Mouse (Mus musculus) kidney, adult 2 months (tissue): ENCODE measurements around the gene Slc13a4. TPM values are rescaled to one million over a fixed set of nuclear protein-coding genes. Genes with fewer than 3 reads are reported as not detected.

Experiments used
- DNase-seq: peaks from one replicate; pipeline ENCODE4 v3.0.0; 2021
- H3K27ac ChIP-seq: fragments of 200-500 bp; 2 replicates; pipeline ENCODE4 v1.5.1; 2012; ENCODE audit warnings: low read depth, low read length, control low read depth, inconsistent platforms; ENCODE audit not compliant: insufficient read depth
- H3K27me3 ChIP-seq: fragments of 200-500 bp; replicated peaks from 2 replicates; pipeline ENCODE4 v1.6.1; 2012; ENCODE audit warnings: mild to moderate bottlenecking, moderate library complexity, low read length, inconsistent platforms; ENCODE audit not compliant: control insufficient read depth, insufficient read depth
- H3K36me3 ChIP-seq: fragments of 200-500 bp; 2 replicates; pipeline ENCODE4 v1.6.1; 2012; ENCODE audit warnings: mild to moderate bottlenecking, moderate library complexity, low read length, inconsistent platforms; ENCODE audit not compliant: control insufficient read depth, insufficient read depth
- H3K4me1 ChIP-seq: fragments of 200-500 bp; 2 replicates; pipeline ENCODE4 v1.6.1; 2011; ENCODE audit warnings: low read length; ENCODE audit not compliant: control insufficient read depth, insufficient read depth
- H3K4me3 ChIP-seq: fragments of 200-500 bp; 2 replicates; pipeline ENCODE4 v1.5.1; 2011; ENCODE audit warnings: mild to moderate bottlenecking, low read depth, low read length, control low read depth; ENCODE audit not compliant: insufficient read depth
- CTCF ChIP-seq: fragments of 200-500 bp; conservative IDR thresholded peaks from 2 replicates; pipeline ENCODE4 v1.5.1; 2011; ENCODE audit warnings: low read depth, mild to moderate bottlenecking, control low read depth, low read length, moderate library complexity, mixed read lengths; ENCODE audit not compliant: insufficient read depth, insufficient read length
- POLR2A ChIP-seq: fragments of 200-500 bp; IDR thresholded peaks from one replicate; pipeline ENCODE4 v1.6.1; 2011; ENCODE audit warnings: low read depth, low read length, control low read depth
- WGBS: fragments of 180-500 bp; shearing (Covaris S2); methylation state at CpG from one replicate; pipeline ENCODE4 v1.1.7; 2018; 5-methylcytosine and 5-hydroxymethylcytosine counted together
- polyA plus RNA-seq: library from polyadenylated mRNA; depleted of rRNA; stranded (reverse); fragments of >200 nt; gene quantifications from 2 replicates; pipeline ENCODE4 v1.2.3, GENCODE M21; 2012

Gene Slc13a4
- polyA plus RNA-seq, 1 experiment: 5.2 TPM

DNA sequence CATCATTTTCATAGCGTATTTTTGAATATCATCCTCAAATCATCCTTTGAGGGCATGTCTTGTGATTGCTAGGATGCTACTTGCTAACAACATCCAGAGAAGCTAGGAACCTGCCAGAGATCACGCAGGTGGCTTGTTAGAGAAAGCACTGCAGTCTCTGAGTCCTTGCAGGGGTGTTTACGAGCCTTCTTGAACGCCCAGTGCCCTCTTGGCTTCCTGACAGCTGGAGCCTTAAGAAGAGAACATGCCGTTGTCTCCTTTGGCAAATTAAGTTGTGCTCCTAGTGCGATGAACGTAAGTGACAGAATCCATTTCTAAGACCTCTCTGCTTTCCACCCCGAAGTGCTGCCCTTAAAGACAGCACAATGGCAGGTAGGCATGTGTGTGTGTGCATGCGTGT is 16.4 kb upstream of the Slc13a4 start:
- 58% methylated on average over 9 of the region's 9 CpGs for WGBS
- H3K27me3 ChIP-seq: no peaks in the 10 kb centered on the region
- H3K27ac ChIP-seq: no peak overlapping the region
- H3K4me1 ChIP-seq: no peaks in the 10 kb centered on the region
- TF ChIP-seq CTCF: no peak
- H3K4me3 ChIP-seq: no peak overlapping the region
- H3K36me3 ChIP-seq: no peaks in the 10 kb centered on the region
- peak; percentile 39 for DNase-seq

DNA sequence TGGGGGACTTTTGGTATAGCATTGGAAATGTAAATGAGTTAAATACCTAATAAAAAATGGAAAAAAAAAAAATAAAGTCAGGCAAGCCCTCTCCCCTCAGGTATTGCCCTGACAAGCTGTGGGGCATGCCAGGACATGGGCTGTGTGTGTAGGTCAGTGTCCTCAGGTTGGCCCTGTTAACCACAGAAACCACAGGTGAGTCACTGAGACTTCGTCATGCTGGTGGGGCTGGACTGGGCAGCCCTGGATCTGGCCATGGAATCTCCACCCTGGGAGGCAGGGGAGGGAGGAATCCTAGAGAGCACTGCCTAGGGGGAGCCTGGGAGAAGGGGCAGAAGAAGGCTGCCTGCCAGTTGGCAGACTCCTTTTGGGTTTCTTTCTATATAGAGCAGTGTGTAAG is 15.1 kb upstream of the Slc13a4 start:
- no peak for TF ChIP-seq CTCF
- TF ChIP-seq POLR2A: no peak
- Histone ChIP-seq H3K4me3 (no peak overlapping the region), H3K4me1 (no peaks in the 10 kb centered on the region), H3K27me3 (no peaks in the 10 kb centered on the region), H3K36me3 (no peaks in the 10 kb centered on the region), H3K27ac (no peak overlapping the region)
- DNase-seq: no peak
- WGBS: 52% methylated on average over 1 of the region's 1 CpGs

DNA sequence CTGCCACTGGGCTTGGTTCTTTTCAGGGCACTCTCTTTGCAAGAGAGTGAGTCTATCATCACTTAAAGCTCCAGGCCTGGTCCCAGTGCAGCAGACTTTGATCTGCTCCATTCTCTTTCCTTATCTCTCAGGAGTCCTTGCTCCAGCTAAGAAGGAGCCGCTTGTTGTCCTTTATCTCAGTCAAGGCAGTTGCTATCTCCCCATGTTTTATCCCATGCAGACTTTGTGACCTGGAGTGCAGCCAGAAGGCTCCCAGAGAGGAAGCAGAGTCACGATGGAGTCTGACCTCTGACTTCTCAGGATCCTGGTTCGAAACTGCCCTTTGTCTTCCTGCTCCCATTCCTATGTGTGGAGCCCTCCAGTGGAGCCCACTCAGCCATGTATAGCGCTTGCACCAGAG is 13.2 kb upstream of the Slc13a4 start:
- 56% methylated on average over 4 of the region's 4 CpGs for WGBS
- H3K27me3 ChIP-seq: no peaks in the 10 kb centered on the region
- no peak for TF ChIP-seq POLR2A
- no peak for TF ChIP-seq CTCF
- H3K4me3 ChIP-seq: no peak overlapping the region
- no peaks in the 10 kb centered on the region for H3K36me3 ChIP-seq
- DNase-seq: peak; percentile 44
- H3K27ac ChIP-seq: no peak overlapping the region
- H3K4me1 ChIP-seq: no peaks in the 10 kb centered on the region

DNA sequence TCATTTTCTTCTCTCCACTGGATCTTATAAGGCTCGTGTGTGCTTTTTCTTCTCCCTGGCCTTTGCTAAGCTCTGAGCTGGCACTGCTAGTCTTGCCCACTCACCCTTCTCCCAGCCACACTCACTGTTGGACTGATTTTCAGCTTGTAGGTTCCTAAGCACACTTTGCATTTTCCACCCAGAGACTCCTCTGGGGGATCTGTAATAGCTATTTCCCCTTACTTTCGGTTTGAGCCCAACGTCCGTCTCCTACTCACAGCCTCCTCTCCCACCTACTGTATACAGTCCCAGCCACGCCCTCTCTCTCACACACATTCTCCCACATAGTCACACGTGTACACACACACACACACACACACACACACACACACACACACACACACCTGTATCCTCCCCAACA is 11.9 kb upstream of the Slc13a4 start:
- Histone ChIP-seq H3K27me3 (no peaks in the 10 kb centered on the region), H3K36me3 (no peaks in the 10 kb centered on the region), H3K4me1 (peaks cover 4% of the 10 kb centered on the region; the same call in 1 of the 2 replicates), H3K27ac (no peak overlapping the region), H3K4me3 (no peak overlapping the region)
- no peak for DNase-seq
- 73% methylated on average over 6 of the region's 6 CpGs for WGBS
- TF ChIP-seq CTCF: no peak
- TF ChIP-seq POLR2A: no peak

DNA sequence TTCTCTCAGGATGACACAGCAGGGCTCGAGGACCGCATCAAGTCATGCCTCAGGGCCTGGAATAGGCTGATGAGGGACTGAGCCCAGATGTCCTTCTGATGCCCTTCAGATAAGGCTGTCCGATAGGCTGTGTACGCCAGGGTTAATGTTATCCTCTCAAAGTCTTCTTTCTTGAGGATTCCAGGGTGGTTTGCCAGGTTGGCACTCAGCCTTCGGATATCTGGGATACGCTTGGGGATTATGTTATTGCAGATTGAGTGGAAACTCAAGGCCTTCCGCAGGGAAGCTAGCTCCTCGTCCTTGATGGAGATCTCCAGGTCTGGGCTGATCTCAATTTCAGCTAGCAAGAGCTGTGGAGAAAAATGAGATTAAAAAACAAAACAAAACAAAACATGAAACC is 5.6 kb upstream of the Slc13a4 start:
- H3K27ac ChIP-seq: no peak overlapping the region
- whole genome bisulfite sequencing: 93% methylated on average over 8 of the region's 8 CpGs
- DNase-seq: no peak
- no peak for TF ChIP-seq POLR2A
- TF ChIP-seq CTCF: no peak
- H3K4me1 ChIP-seq: peaks cover 4% of the 10 kb centered on the region; the same call in 1 of the 2 replicates
- no peak overlapping the region for H3K4me3 ChIP-seq
- H3K36me3 ChIP-seq: no peaks in the 10 kb centered on the region
- H3K27me3 ChIP-seq: no peaks in the 10 kb centered on the region

DNA sequence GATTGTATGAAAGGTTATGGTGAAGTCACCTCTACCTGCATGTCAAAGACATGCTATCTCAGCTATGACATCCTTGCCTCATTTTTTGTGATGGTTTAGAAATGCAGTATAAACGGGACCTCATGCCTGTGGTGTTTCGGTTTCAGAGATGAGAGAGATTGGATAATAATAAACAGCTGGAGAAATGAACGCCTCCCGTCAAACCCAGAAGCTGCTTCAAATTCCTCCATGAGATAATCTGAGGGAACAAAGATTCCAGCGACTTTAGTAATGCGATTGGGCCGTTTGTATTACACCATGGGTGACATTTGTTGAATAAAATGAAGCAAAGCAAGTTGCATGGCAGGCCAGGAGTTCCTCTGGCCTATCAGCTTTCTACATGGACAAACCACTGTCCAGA is 1.5 kb upstream of the Slc13a4 start:
- no peaks in the 10 kb centered on the region for H3K27me3 ChIP-seq
- H3K4me3 ChIP-seq: no peak overlapping the region
- no peaks in the 10 kb centered on the region for H3K36me3 ChIP-seq
- H3K4me1 ChIP-seq: no peaks in the 10 kb centered on the region
- no peak overlapping the region for H3K27ac ChIP-seq
- DNase-seq: no peak
- no peak for TF ChIP-seq CTCF
- no peak for TF ChIP-seq POLR2A
- 73% methylated on average over 7 of the region's 7 CpGs for WGBS

DNA sequence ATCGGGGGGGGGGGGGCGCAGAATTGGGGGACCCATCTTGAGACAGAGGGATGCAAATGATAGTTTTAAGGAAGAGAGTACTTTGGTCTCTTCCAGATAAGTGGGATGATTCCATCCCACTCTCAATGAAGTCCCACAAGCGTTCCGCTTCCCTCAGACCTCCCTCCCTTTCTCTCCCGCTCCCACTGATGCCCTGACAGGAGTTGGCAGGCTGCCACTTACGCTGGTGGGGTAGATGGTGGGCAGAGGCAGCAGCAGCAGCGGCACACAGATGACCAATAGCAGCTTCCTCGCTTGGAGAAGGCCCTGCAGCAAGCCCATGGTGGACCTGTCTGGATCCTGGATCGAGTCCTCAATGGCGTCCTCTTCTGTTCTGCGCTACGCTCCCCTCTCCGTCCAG is 795 bp downstream of the Slc13a4 start:
- H3K4me3 ChIP-seq: no peak overlapping the region
- H3K36me3 ChIP-seq: no peaks in the 10 kb centered on the region
- 80% methylated on average over 13 of the region's 13 CpGs for WGBS
- peaks cover 6% of the 10 kb centered on the region; the same call in 1 of the 2 replicates for H3K4me1 ChIP-seq
- DNase-seq: no peak
- H3K27me3 ChIP-seq: no peaks in the 10 kb centered on the region
- TF ChIP-seq POLR2A: no peak
- TF ChIP-seq CTCF: no peak
- H3K27ac ChIP-seq: no peak overlapping the region
